Mouse (Mus musculus): Measurements from ENCODE around the gene Serpinf1. TPM values are rescaled to one million over a fixed set of nuclear protein-coding genes. Genes with fewer than 3 reads are reported as not detected.

The Serpinf1 gene
- polyA plus RNA-seq, 1 experiment from 2014 or later = 48.0 TPM

GRCm38 (mm10) chr11:75439363-75439762 is 16.9 kb upstream of the Serpinf1 start, which contains the start of gene Serpinf2:
Gene Serpinf2 (minus strand): TSS chr11:75439591.
- Histone ChIP-seq H3K4me1 (replicated peaks) (peaks cover 4% of the 10 kb centered on the region; the same call in 1 of the 2 replicates), H3K9ac (0 out of 2 replicates have a peak within 1 kb of the TSS, but pooled peaks have one; percentile 13), H3K27me3 (replicated peaks) (no peaks in the 10 kb centered on the region), H3K36me3 (peaks cover 9% of the 10 kb centered on the region; the same call in 1 of the 2 replicates), H3K27ac (no peak within 1 kb of the TSS), H3K4me2 (replicated peaks) (0 out of 2 replicates have a peak within 1 kb of the TSS, but pooled peaks have one; percentile 17), H3K4me3 (replicated peaks) (no peak within 1 kb of the TSS), H3K9me3 (no peaks in the 10 kb centered on the region)
- ATAC-seq = peak; percentile 86
- WGBS = 65% methylated on average over 6 of the region's 6 CpGs

GRCm38 (mm10) chr11:75438804-75439203 is 16.3 kb upstream of the Serpinf1 start:
- H3K4me3 ChIP-seq (replicated peaks) = no peak overlapping the region
- H3K4me1 ChIP-seq (replicated peaks) = peaks cover 4% of the 10 kb centered on the region; the same call in 1 of the 2 replicates
- peaks cover 9% of the 10 kb centered on the region; the same call in 1 of the 2 replicates for H3K36me3 ChIP-seq
- no peak for ATAC-seq
- no peaks in the 10 kb centered on the region for H3K9me3 ChIP-seq
- H3K9ac ChIP-seq = no peak overlapping the region
- H3K27me3 ChIP-seq (replicated peaks) = no peaks in the 10 kb centered on the region
- WGBS = 89% methylated on average over 3 of the region's 3 CpGs
- no peak overlapping the region for H3K27ac ChIP-seq
- no peak overlapping the region for H3K4me2 ChIP-seq (replicated peaks)

GRCm38 (mm10) chr11:75438194-75438593 is 15.7 kb upstream of the Serpinf1 start:
- 78% methylated on average over 13 of the region's 13 CpGs for WGBS
- Histone ChIP-seq H3K4me1 (replicated peaks) (peaks cover 4% of the 10 kb centered on the region; the same call in 1 of the 2 replicates), H3K27ac (no peak overlapping the region), H3K9ac (no peak overlapping the region), H3K27me3 (replicated peaks) (no peaks in the 10 kb centered on the region), H3K36me3 (0 out of 2 replicates have a peak, but pooled peaks cover 9% of the 10 kb centered on the region), H3K4me2 (replicated peaks) (no peak overlapping the region), H3K4me3 (replicated peaks) (no peak overlapping the region), H3K9me3 (no peaks in the 10 kb centered on the region)
- no peak for ATAC-seq

- Histone ChIP-seq H3K4me1 (replicated peaks) (no peaks in the 10 kb centered on the region; the same call in 1 of the 2 replicates), H3K9me3 (no peaks in the 10 kb centered on the region)
- WGBS = 85% methylated on average over 5 of the region's 5 CpGs
These were observed 11.6 kb upstream of the Serpinf1 start for GRCm38 (mm10) chr11:75434138-75434537.

GRCm38 (mm10) chr11:75431307-75431706 is 8.8 kb upstream of the Serpinf1 start:
- Histone ChIP-seq H3K4me1 (replicated peaks) (no peaks in the 10 kb centered on the region), H3K27me3 (replicated peaks) (no peaks in the 10 kb centered on the region), H3K27ac (no peak overlapping the region), H3K4me2 (replicated peaks) (no peak overlapping the region), H3K36me3 (no peaks in the 10 kb centered on the region), H3K9ac (no peak overlapping the region), H3K4me3 (replicated peaks) (no peak overlapping the region), H3K9me3 (no peaks in the 10 kb centered on the region)
- WGBS = 84% methylated on average over 11 of the region's 11 CpGs
- no peak for ATAC-seq

More at GRCm38 (mm10) chr11:75434138-75434537, 11.6 kb upstream of the Serpinf1 start:
- no peak overlapping the region for H3K9ac ChIP-seq
- no peak for ATAC-seq
- no peak overlapping the region for H3K4me3 ChIP-seq (replicated peaks)
- no peak overlapping the region for H3K27ac ChIP-seq
- no peaks in the 10 kb centered on the region for H3K36me3 ChIP-seq
- H3K27me3 ChIP-seq (replicated peaks) = no peaks in the 10 kb centered on the region
- no peak overlapping the region for H3K4me2 ChIP-seq (replicated peaks)

- H3K4me3 ChIP-seq (replicated peaks) = no peak overlapping the region
- H3K9ac ChIP-seq = no peak overlapping the region
- no peak overlapping the region for H3K4me2 ChIP-seq (replicated peaks)
- WGBS = 71% methylated on average over 9 of the region's 9 CpGs
- H3K4me1 ChIP-seq (replicated peaks) = no peaks in the 10 kb centered on the region
- no peaks in the 10 kb centered on the region for H3K9me3 ChIP-seq
- no peak overlapping the region for H3K27ac ChIP-seq
- ATAC-seq = no peak
- H3K36me3 ChIP-seq = no peaks in the 10 kb centered on the region
- H3K27me3 ChIP-seq (replicated peaks) = no peaks in the 10 kb centered on the region
These were observed 6.7 kb upstream of the Serpinf1 start for GRCm38 (mm10) chr11:75429019-75429705.

- peak; percentile 79 for ATAC-seq
These were observed 2.0 kb upstream of the Serpinf1 start for GRCm38 (mm10) chr11:75424459-75424858.

GRCm38 (mm10) chr11:75424033-75424432 is 1.5 kb upstream of the Serpinf1 start:
- no peak for ATAC-seq
- H3K4me3 ChIP-seq (replicated peaks) = no peak overlapping the region

More at GRCm38 (mm10) chr11:75424459-75424858, 2.0 kb upstream of the Serpinf1 start:
- H3K4me3 ChIP-seq (replicated peaks) = no peak overlapping the region
- no peak overlapping the region for H3K9ac ChIP-seq
- peaks cover 10% of the 10 kb centered on the region; the same call in 1 of the 2 replicates for H3K4me1 ChIP-seq (replicated peaks)
- WGBS = 85% methylated on average over 3 of the region's 3 CpGs
- H3K4me2 ChIP-seq (replicated peaks) = no peak overlapping the region
- H3K27ac ChIP-seq = no peak overlapping the region
- no peaks in the 10 kb centered on the region for H3K27me3 ChIP-seq (replicated peaks)
- H3K36me3 ChIP-seq = no peaks in the 10 kb centered on the region
- H3K9me3 ChIP-seq = no peaks in the 10 kb centered on the region

GRCm38 (mm10) chr11:75423091-75423490 is 590 bp upstream of the Serpinf1 start:
- H3K9ac ChIP-seq = no peak overlapping the region
- H3K27ac ChIP-seq = no peak overlapping the region
- H3K27me3 ChIP-seq (replicated peaks) = no peaks in the 10 kb centered on the region
- H3K4me1 ChIP-seq (replicated peaks) = peaks cover 10% of the 10 kb centered on the region; the same call in 1 of the 2 replicates
- H3K9me3 ChIP-seq = no peaks in the 10 kb centered on the region
- H3K36me3 ChIP-seq = no peaks in the 10 kb centered on the region
- WGBS = 90% methylated on average over 3 of the region's 3 CpGs
- no peak overlapping the region for H3K4me3 ChIP-seq (replicated peaks)
- H3K4me2 ChIP-seq (replicated peaks) = no peak overlapping the region
- no peak for ATAC-seq

More at GRCm38 (mm10) chr11:75424033-75424432, 1.5 kb upstream of the Serpinf1 start:
- H3K4me2 ChIP-seq (replicated peaks) = no peak overlapping the region
- H3K9me3 ChIP-seq = no peaks in the 10 kb centered on the region
- no peaks in the 10 kb centered on the region for H3K27me3 ChIP-seq (replicated peaks)
- H3K36me3 ChIP-seq = no peaks in the 10 kb centered on the region
- 88% methylated on average over 9 of the region's 9 CpGs for WGBS
- H3K4me1 ChIP-seq (replicated peaks) = peaks cover 10% of the 10 kb centered on the region; the same call in 1 of the 2 replicates
- H3K27ac ChIP-seq = no peak overlapping the region
- no peak overlapping the region for H3K9ac ChIP-seq

- H3K9me3 ChIP-seq = no peaks in the 10 kb centered on the region
- peak; percentile 23; the same call in 1 of the 2 replicates for ATAC-seq
These were observed 1.0 kb downstream of the Serpinf1 start for GRCm38 (mm10) chr11:75421375-75422012.

GRCm38 (mm10) chr11:75420810-75421374 is 1.6 kb downstream of the Serpinf1 start:
- 64% methylated on average over 5 of the region's 5 CpGs for whole genome bisulfite sequencing
- Histone ChIP-seq H3K4me1 (replicated peaks) (peaks cover 10% of the 10 kb centered on the region; the same call in 1 of the 2 replicates), H3K27ac (no peak overlapping the region), H3K36me3 (no peaks in the 10 kb centered on the region), H3K4me2 (replicated peaks) (no peak overlapping the region), H3K9me3 (no peaks in the 10 kb centered on the region), H3K9ac (no peak overlapping the region), H3K4me3 (replicated peaks) (no peak overlapping the region), H3K27me3 (replicated peaks) (no peaks in the 10 kb centered on the region)
- ATAC-seq = no peak

More at GRCm38 (mm10) chr11:75421375-75422012, 1.0 kb downstream of the Serpinf1 start:
- peak overlapping the region; percentile 49 for H3K4me2 ChIP-seq (replicated peaks)
- H3K27ac ChIP-seq = no peak overlapping the region
- H3K4me3 ChIP-seq (replicated peaks) = no peak overlapping the region
- peaks cover 10% of the 10 kb centered on the region; the same call in 1 of the 2 replicates for H3K4me1 ChIP-seq (replicated peaks)
- H3K9ac ChIP-seq = peak overlapping the region; percentile 39; the same call in 1 of the 2 replicates
- 49% methylated on average over 6 of the region's 6 CpGs for WGBS
- no peaks in the 10 kb centered on the region for H3K36me3 ChIP-seq
- no peaks in the 10 kb centered on the region for H3K27me3 ChIP-seq (replicated peaks)

GRCm38 (mm10) chr11:75420037-75420436 is 2.5 kb downstream of the Serpinf1 start:
- no peaks in the 10 kb centered on the region for H3K27me3 ChIP-seq (replicated peaks)
- H3K9me3 ChIP-seq = no peaks in the 10 kb centered on the region
- no peak for ATAC-seq
- H3K9ac ChIP-seq = no peak overlapping the region
- H3K27ac ChIP-seq = no peak overlapping the region
- peaks cover 13% of the 10 kb centered on the region; the same call in 1 of the 2 replicates for H3K4me1 ChIP-seq (replicated peaks)
- whole genome bisulfite sequencing = 78% methylated on average over 7 of the region's 7 CpGs
- H3K4me2 ChIP-seq (replicated peaks) = no peak overlapping the region
- H3K36me3 ChIP-seq = no peaks in the 10 kb centered on the region
- H3K4me3 ChIP-seq (replicated peaks) = no peak overlapping the region

All from intestine, embryonic 15.5 days (tissue).